Mouse (Mus musculus) retina, postnatal 1 day (tissue): ENCODE data around the gene Kdm2b.

Experiments used
- DNase-seq: peaks from one replicate; pipeline ENCODE4 v3.0.0-alpha.2; 2012

The Kdm2b gene

DNA sequence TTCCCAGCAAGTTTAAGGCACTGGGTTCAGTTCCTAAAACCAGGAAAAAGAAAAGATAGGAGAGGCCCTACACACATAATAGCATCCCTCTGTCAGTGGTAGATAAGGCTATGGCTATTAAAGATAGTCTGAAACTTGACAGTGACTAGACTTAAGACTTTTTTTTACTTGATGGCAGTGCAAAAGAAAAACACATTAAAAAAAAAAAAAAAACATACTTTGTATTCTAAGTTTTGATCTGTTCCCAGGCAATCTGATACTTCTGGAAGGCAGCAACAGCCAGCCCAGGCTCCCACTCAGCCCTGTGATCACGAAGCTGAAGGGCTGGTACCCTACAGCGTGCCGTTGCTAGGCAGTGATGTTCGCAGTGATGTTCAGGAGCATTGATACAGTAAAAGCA, 18.2 kb downstream of the Kdm2b start:
- no peak for DNase-seq

DNA sequence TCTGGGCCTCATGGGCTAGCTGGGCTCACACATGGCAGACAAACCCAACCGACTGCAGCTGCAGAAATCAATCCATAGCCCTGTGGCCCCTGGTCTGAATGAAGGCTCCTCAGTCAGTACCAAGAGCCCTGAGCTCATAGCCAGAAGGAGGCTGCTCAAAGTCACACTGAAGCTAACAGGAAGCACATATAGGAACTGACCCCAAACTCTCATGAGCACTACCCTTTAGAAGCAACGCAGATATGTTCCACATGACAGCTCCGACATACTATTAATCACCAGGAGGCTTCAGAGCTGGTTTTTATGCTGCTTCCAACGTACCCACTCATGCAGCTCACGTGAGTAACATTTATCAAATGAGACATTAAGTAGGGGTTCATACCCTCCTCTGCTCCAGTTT, 19.6 kb downstream of the Kdm2b start:
- no peak for DNase-seq

DNA sequence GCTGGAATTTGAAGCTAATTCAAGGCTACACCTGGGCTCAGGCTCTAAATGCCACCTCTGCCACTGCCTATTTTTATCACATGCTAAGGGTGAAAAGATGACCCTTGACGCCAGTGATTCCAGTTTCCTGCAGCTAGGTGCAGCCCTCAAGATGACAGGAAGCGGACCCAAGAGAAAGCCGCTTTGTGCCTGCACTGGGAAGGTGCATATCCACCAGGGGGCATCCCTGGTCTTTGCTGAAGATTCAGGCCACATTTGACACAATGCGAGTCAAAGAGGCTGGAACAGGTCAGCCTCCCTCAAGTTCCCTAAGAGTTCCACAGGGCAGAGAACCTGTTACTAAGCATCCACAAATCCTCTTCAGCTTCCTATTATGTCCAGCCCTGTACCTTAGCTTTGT, 21.3 kb downstream of the Kdm2b start:
- peak; percentile 86 for DNase-seq

DNA sequence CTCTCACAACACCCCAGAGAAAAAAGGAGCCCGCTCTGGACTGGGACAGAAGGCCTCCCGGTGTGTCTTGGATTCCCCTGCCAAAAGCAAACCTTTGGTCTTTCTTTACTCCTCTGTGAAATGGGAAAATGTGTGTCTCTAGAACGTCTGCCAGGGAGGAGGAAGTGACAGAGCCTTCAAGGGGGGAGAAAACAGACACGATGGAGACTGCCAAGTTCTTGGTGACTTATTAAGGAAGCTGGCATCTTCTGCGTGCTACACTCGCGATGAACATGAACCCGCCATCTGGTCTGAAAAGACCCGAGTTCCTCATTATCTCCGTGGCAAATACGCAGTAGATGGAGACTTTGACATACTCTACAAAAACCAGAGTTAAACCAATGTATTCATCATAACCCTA, 24.2 kb downstream of the Kdm2b start:
- DNase-seq: no peak

DNA sequence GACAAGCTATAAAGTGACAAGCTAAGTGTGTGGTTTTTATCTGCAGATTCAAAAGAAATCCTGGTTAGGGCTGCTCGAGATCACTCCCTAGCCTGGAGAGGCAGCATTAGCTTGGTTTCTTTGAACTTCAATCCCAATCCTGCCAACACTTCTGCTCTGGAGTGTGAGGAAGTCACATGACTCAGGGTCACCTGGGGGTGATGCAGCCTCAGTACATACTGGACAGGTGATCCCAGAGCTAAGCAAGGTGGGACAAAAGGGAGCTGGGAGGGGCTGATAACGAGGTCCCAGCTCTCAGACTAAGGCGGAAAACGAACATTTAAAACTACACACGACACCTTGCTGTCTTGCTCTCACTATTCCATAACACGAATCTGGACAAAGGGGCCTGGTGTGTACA, 24.8 kb downstream of the Kdm2b start:
- no peak for DNase-seq

DNA sequence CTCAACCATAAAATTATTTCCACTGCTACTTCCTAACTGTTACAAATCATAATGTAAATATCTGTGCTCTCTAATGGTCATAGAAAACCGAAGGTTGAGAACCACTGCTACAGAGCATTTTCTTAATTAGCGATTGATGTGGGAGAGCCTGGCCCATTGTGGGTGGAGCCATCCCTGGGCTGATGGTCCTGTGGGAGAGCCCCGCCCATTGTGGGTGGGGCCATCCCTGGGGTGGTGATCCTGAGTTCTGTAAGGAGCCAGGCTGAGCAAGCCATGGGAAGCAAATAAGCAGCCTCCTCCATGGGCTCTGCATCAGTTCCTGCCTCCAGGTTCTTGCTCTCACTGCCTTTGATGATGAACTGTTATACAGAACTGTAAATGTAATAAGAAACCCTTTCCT, 27.7 kb downstream of the Kdm2b start:
- DNase-seq: peak; percentile 50

DNA sequence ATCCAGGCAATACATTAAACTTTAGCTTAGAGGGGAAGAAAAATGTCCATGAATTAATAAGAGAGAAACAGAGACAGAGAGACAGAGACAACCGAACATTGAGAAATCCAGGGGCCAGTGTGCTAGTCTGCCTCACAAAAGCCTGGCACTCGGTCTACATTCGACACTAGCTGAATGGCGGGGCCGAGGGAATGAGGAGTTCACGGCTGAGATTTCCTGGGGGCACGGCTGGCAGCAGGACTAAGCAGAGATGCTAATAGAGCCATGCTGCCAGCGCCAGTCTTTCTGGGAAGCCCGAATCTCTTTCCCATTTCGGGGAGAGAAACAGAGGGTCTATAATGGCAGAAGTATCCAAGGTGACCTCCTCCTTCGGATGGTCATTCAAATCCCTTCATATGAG, 30.2 kb downstream of the Kdm2b start:
- DNase-seq: no peak

DNA sequence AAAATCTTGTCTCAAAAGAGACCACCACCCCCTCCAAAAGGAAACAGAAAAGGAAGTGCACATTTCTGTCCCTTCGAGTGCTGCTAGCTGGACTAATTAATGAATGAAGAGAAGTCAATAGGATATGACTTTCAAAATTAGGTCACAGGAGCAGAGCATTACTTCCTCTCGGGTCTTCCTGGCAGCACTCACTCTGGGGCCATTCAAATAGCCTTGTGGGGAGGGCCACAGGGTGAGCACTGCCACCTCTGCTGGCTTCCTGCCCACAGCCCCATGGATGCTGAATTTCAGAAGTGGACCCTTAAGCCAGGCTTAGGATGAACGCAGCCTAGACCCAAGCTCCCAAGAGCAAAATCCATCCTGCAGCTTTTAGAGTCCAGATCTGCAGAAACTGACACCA, 33.6 kb downstream of the Kdm2b start:
- DNase-seq: peak; percentile 34

DNA sequence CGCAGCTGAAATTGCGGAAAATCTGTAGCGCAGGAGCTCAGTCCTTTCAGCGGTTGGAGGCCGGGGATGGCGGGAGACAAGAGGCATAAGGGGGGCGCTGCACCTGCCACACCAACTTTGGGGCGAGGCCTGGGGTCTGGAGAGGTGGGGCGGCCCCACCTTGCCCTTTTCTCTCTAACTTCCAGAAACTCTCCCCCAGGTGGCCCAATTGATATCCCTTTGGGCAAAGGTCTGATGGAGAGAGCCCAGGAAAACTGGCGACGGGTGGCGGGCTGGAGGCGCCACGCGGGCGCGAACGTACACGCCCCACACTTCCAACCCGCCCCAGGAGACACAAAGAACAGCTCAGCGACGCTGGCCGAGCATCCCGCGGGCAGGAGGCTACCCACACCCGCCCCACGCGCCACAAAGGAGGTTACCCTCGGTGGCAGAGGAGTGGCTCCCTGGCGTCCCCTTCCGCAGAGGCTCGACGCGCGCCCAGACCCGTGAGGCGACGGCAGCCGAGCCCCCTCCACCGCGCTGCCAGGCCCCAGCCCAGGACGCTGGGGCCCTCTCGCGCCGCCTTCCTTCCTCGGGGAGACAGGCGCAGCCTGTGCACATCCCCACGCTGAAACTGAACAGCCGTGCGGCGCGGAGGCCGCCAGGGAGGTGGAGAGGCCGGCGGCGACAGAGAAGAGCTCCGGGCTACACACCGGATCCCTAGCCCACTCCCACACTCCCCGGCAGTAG, 37.5 kb downstream of the Kdm2b start:
- DNase-seq: peak; percentile 70

DNA sequence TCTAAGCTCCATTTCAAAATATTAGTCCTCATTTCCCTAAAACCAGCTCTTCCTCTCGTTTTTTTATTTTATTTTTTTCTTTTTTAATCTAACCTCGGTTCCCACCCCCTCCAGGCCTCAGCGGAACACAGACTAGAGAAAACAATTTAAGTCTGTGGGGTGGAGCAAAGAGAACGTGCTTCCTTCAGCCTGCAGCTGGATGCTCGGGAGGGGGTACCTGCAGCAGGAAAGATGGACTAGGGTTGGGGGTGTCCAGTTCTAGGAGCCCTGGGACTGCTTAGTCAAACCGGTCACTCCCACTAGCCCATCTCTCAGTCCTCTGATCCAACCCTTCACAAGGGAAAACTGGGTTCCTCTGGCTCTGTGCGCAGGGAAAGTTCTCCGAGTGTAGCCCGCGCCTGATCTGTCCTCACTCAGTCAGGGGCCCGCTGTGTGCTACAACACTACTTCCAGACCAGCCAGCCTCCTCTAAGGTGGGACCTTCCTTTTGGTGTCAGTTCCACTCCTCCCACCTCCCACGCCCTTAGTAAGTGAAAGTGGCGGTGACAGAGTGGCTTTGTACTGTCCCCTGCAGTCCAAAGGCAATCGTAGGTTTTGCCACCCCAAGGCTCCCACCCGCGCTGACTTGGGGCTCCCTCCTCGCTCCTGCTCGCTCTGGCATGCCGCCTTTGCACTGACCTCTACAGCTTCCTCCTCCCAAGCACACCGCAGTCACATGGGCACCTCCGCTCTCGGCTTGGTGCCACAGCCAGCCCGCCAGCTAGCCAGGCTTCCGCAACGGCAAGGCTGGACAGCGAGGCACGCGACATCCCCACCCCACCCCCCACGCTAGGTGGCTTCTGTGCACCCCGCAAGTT, 38.3 kb downstream of the Kdm2b start:
- peak; percentile 67 for DNase-seq

DNA sequence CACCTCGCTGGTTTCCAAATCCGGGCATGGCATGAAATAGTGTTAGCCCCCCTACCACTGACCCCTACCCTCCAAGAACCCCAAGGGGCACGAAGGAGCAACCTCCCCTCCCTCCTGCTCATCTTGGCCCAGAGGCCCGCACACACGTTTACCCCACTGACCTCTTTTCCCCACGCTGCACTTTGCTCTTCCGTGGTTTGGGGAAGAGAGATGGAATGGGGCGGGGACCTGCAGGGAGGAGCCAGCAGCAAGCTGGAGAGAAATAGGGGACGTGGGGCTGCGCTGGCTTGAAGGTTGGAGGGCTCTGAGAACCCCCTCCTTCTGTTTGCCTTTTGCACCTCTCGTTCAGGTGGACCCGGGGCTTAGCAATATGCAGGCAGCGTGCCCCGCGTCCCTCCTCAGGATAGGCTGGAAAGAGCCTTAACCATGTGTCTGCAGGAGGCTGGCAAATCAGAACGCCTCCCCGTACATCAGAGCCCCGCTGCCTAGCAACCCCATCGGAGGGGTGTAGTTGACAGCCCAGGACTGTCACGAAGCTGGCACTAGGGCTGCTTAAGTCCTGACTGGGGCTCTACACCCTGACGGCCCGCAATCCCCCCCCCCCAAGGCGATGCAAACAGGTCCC, 39.2 kb downstream of the Kdm2b start:
- peak; percentile 89 for DNase-seq

DNA sequence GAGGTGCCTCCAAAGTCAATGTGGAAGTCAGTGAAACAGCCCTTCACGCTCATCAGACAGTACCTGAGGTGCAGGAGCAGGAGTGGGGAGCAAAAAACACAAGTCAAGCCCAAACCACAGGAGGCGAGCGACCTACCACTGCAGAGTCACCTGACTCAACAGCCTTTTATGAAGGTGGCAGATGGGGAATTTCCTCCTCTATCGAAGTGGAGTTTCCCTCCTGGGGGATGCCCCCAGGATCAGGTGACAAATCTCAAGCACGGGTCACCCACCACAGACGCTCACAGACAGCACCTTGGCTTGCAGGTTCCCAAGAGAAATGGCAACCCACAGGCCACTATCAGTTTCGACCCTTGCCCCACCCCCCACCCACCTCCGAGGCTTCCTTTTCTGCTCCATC, 40.5 kb downstream of the Kdm2b start:
- DNase-seq: no peak

DNA sequence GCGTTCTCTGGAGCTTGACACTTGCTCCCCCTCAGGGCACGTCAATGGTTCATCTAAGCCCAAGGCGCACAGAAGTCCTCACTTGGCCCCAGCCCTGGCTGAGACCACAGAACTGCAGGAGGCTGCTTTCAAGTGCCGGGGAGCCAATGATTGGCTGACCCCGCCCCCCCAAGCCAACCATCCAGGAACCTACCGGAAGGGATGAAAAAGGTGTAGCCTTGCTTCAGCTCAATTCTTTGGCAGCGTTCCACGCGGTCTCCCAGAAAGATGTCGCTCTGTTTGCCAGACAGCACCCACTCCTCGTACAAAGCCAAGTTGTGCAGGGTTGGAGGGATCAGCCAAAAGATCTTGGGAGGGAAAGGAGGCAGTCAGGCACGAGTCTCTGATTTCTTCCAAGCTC, 42.1 kb downstream of the Kdm2b start:
- DNase-seq: no peak

DNA sequence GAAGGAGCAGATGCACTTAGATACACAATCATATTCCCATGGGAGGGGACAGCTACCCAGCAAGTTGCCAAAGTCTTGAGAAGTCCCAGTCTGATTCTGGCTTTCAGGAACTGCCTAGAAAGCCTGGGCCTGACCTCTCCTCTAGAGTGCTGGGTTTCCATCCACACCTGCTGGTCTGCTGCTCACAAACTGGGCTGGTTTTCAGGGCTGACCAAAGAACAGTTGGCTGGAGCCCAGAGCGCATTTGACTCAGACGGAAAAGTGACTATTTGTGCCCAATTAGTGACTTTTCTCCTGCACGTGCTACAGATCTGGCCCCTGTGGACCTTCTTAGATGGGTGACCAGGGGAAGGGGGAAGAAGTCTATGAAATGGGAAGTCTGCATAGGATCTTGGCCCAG, 50.9 kb downstream of the Kdm2b start:
- no peak for DNase-seq

DNA sequence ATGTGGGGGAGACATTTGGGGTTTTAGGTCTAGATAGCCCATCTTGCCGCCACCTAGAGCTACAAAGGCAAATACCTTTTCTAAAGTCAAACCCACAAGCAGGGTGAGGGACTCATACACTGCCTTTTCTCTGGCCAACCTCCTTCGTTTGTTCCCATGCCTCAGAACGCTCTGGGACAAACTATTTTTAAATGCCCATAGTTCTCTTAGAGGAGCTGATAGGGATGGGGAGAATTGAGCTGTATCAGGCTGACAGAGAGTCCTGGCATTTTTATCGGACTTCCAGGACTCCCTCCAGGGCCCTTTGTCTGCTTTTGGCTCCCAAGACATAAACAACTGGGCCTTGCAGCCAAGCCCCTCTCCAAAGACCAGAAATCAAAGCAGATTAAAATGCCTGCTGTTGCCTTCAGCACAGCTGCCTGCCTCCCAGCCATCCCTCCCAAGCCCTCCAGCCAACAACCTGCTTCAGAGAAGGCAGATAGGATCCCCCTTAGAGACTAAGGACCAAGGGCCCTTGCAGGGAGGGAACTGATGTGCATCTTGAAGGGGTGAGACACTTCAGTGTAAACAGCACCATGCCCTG, 51.6 kb downstream of the Kdm2b start:
- DNase-seq: no peak

DNA sequence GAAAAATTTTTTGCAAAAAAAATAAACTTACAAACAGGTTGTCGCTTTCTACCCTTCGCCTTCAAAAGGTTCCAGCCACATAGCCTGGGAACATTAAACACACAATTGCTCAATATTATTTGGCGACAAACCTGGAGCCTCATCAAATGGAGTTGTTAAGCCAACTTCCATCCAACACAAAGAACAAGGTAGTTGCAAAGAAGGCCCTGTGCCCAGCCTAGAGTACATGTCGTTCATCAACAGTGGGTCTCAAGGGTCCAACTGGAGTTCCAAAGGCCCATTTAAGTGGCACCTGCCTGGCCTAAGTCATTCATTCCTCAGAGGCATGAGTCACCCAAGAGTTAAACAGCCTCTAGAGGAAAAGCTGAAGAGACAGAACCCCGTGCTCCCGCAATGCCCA, 52.6 kb downstream of the Kdm2b start:
- DNase-seq: no peak

DNA sequence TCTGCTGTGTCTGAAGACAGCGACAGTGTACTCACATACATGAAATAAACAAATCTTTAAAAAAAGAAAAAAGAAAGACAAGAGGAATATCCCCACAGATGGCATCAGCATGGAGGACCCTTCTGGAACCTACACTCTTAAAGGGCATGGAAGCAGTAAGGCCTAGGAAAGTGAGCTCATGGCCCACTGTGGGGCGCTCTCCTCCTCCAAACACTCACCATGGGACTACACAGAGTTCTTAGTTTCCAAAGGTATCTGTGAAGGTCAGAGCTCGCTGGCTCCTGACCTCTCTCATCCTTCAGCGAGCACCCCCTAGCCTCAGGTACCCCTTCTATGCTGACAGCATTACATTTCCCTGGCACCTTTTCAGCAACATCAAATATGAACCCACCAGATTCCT, 53.8 kb downstream of the Kdm2b start:
- no peak for DNase-seq

DNA sequence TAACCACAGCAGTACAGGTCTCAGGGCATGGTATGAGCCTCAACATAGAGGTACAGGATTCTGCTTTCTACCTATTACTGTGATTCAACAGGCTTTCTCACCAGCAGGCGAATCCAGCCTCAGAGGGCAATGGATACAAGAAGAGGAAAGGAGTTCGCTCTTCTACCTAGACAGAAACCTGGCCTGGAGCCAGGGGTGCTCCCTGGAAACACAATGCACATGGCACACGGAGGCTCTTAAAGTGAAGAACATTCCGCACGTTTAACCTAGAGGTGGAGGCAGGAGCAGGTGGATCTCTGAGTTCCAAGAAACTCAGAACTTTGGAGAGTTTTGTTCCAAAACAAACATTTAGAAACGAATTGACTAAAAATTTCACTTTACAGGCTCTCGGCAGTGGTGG, 58.6 kb downstream of the Kdm2b start:
- DNase-seq: no peak

DNA sequence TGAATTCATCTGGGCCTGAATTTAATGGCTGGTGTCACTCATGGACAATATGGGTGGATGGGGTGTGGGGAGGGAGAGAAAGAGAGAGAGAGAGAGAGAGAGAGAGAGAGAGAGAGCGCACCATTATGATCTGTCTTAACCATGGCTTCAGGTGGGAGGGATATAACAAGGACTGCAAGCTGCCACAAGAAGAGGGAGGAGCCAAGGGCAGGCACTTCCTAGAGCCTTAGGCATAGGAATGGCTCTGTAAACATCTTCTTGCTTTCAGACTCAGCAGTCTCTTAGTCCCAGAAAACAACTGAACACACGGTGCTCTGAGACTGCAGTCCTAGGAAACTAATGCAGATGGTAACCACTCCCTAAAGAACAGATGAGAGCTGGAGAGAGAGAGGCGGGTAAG, 61.3 kb downstream of the Kdm2b start:
- DNase-seq: no peak

DNA sequence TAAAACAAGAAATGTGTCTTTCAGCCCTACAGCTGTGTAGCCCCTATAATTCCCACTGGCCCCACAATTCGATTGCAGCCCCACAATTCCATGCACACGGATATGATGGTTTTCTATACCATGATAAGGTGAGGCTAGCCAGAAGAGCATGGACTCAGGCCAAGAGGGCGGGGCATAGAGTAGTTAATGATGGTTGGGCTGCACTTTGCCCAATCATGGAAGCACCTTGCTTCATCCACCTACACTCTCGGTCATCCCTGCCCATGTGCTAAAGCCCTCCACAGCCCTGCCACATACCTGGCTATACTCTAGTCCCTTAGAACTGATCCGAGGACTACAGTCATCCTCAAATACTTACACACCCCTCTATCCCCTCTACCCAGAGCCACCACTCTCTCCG, 61.9 kb downstream of the Kdm2b start:
- no peak for DNase-seq

DNA sequence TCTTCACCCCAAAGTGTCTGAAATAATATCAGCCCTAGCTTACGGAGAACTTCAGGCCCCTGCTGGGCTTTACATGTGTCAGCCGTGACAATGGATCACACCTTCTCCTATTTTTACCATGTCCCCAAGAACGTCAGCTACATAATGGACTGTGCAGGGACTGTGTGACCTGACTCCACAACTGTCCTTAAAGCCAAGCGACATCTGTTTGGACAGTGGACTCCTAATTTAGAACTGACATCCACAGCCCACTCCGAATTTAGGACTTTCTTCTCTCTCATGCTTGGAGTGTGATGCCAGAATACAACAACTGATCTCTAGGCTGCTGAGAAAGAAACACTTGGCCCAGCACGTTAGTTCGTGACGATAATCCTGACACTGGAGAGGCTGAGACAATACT, 62.5 kb downstream of the Kdm2b start:
- no peak for DNase-seq

DNA sequence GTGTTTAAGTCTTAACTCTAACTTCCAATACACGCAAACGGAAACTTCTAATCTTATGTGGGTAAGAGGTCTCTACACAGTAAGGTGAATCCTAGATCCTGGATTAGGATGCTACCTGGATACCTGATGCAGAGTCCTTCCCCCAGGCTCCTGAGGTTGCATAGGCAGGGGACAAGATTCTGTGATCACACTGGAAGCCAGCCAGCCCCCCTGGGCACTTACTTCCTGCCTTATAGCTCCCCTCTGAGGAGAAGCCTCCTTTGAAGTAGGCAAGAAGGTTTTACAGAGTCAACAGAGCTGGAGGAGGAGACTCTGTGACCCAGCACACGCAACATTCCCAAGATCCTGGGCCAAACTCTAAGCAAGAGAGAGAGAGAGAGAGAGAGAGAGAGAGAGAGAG, 63.3 kb downstream of the Kdm2b start:
- DNase-seq: no peak

DNA sequence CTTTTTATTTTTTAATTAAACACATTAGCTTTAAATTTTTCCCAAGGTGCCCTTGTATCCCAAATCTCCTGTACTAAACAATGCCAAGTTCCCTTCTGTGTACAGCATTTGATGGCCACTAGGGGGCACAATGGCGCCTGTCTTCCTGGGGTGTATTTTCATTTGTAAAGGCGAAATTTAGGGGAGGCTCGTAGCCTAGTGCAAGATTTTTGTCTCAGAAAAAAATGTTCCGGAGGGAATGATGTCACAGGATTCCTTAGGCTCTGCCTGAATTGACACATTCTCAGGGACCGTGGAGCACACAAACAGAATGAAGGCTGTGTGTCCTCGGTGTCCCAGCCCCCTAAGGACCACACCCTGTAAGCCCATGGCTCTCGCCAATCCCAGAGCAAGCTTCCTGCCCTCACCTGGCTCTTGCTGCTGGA, 64.1 kb downstream of the Kdm2b start:
- peak; percentile 78 for DNase-seq
